Comparison of ENCODE assay signal across 8 mouse cellular contexts in the genomic region with DNA sequence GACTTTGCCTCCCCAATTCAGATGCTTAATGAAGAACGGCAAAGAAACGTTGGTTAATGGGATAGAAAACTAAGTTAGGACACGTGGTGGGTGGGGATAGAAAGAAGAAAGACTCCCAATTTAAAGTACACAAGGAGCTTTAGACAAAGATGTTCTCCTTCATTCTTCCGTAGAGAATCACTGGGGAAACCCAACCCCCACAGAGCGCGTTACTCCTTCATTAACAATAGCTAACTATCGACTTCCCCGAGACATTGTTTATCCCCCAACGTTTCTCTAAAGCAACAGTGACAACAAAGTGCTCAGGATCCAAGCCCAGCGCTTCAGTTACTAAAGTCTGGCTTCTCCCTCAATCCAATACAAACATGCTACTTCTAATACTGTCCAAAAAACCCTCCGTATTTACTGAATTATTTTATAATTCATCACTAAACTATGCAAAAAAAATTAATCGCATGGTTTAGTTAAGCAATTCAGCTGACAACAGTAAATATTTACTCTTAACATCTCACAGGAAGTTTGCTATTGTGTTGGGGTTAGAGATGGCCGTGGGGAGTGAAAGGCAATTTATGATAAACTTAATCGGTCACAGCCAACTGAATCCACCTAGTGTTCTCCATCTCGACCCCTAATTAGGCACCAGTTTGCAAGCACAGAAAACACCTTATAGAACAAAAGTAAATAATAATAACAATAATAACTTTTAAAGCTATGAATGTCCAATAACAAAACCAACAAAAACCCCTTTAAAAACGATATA. TPM values are rescaled to one million over a fixed set of nuclear protein-coding genes. Genes with fewer than 3 reads are reported as not detected.
DNase-seq lines count a peak whose midpoint lies in the region; ATAC-seq lines count a peak whose summit lies in the region.

No protein-coding gene starts in this region.

- no peaks in the 10 kb centered on the region for H3K9me3 ChIP-seq in liver, embryonic 11.5 days (ENCODE audit: control insufficient read depth, low read length)
- no peaks in the 10 kb centered on the region for H3K9me3 ChIP-seq in forebrain, embryonic 10.5 days
- no peaks in the 10 kb centered on the region for H3K9me3 ChIP-seq in limb, embryonic 12.5 days
- H3K9me3 ChIP-seq in stomach, embryonic 14.5 days (ENCODE audit: control insufficient read depth, low read depth, low read length) = no peaks in the 10 kb centered on the region

- peak overlapping the region; percentile 64 for H3K4me2 ChIP-seq in liver, embryonic 11.5 days
- H3K4me2 ChIP-seq in limb, embryonic 12.5 days = peak overlapping the region; percentile 82
- H3K4me2 ChIP-seq in stomach, embryonic 14.5 days (replicated peaks; ENCODE audit: low read depth, low read length) = peak overlapping the region; percentile 80

- H3K27ac ChIP-seq in liver, embryonic 11.5 days (ENCODE audit: low read depth, low read length) = no peak overlapping the region
- peak overlapping the region; percentile 99 for H3K27ac ChIP-seq in forebrain, embryonic 10.5 days
- no peak overlapping the region for H3K27ac ChIP-seq in limb, embryonic 12.5 days
- no peak overlapping the region; the same call in 1 of the 2 replicates for H3K27ac ChIP-seq in stomach, embryonic 14.5 days (ENCODE audit: low read length)

- H3K4me3 ChIP-seq in liver, embryonic 11.5 days (ENCODE audit: low read depth, low read length) = peak overlapping the region; percentile 82
- peak overlapping the region; percentile 97 for H3K4me3 ChIP-seq in forebrain, embryonic 10.5 days
- H3K4me3 ChIP-seq in limb, embryonic 12.5 days (replicated peaks) = peak overlapping the region; percentile 97
- H3K4me3 ChIP-seq in stomach, embryonic 14.5 days (ENCODE audit: low read depth, low read length) = peak overlapping the region; percentile 96

- 4% methylated on average over 16 of the region's 16 CpGs for WGBS in liver, embryonic 11.5 days
- under 1% methylated on average over 16 of the region's 16 CpGs for WGBS in forebrain, embryonic 10.5 days
- WGBS in limb, embryonic 12.5 days = 1% methylated on average over 16 of the region's 16 CpGs
- 1% methylated on average over 16 of the region's 16 CpGs for WGBS in stomach, embryonic 14.5 days

- no peaks in the 10 kb centered on the region for H3K36me3 ChIP-seq in liver, embryonic 11.5 days (ENCODE audit: control insufficient read depth, insufficient read depth, low read length)
- H3K36me3 ChIP-seq in forebrain, embryonic 10.5 days (replicated peaks) = peaks cover 4% of the 10 kb centered on the region; the same call in 1 of the 2 replicates
- peaks cover 4% of the 10 kb centered on the region; the same call in 1 of the 2 replicates for H3K36me3 ChIP-seq in limb, embryonic 12.5 days
- no peaks in the 10 kb centered on the region for H3K36me3 ChIP-seq in stomach, embryonic 14.5 days (ENCODE audit: control insufficient read depth, insufficient read depth, low read length)

- peak; percentile 29 for DNase-seq in liver, embryonic 11.5 days (ENCODE audit: low spot score)
- no peak for DNase-seq in liver
- DNase-seq in forebrain, embryonic 10.5 days (ENCODE audit: extremely low spot score, low spot score) = no peak
- no peak for DNase-seq in yolk sac, embryonic 10.5 days (ENCODE audit: low spot score)
- DNase-seq in gastrocnemius, postnatal 25 days = no peak

- H3K9ac ChIP-seq in liver, embryonic 11.5 days (ENCODE audit: low read depth, low read length) = no peak overlapping the region; the same call in 1 of the 2 replicates
- H3K9ac ChIP-seq in limb, embryonic 12.5 days (replicated peaks) = peak overlapping the region; percentile 58
- H3K9ac ChIP-seq in stomach, embryonic 14.5 days (replicated peaks; ENCODE audit: low read depth, low read length) = peak overlapping the region; percentile 98

- peaks cover 42% of the 10 kb centered on the region for H3K27me3 ChIP-seq in liver, embryonic 11.5 days (replicated peaks; ENCODE audit: control insufficient read depth, insufficient read depth, low read length)
- peaks cover 9% of the 10 kb centered on the region; the same call in 1 of the 2 replicates for H3K27me3 ChIP-seq in forebrain, embryonic 10.5 days (ENCODE audit: poor library complexity, severe bottlenecking)
- no peaks in the 10 kb centered on the region for H3K27me3 ChIP-seq in limb, embryonic 12.5 days
- no peaks in the 10 kb centered on the region for H3K27me3 ChIP-seq in stomach, embryonic 14.5 days (ENCODE audit: control insufficient read depth, insufficient read depth, low read length)

- no peak for ATAC-seq in liver, embryonic 11.5 days (replicated peaks; ENCODE audit: low FRiP score)
- ATAC-seq in limb, embryonic 12.5 days (ENCODE audit: insufficient number of reproducible peaks, insufficient read depth, low FRiP score, low TSS enrichment, low read depth) = no peak
- no peak for ATAC-seq in stomach, embryonic 14.5 days (ENCODE audit: insufficient number of reproducible peaks, insufficient read depth, low FRiP score, low read depth)
- no peak for ATAC-seq in erythroblast, adult 5-6 weeks (replicated peaks; ENCODE audit: low FRiP score, poor library complexity, severe bottlenecking)

- no peaks in the 10 kb centered on the region for H3K4me1 ChIP-seq in liver, embryonic 11.5 days (replicated peaks; ENCODE audit: control insufficient read depth, insufficient read depth, low read length)
- H3K4me1 ChIP-seq in forebrain, embryonic 10.5 days = peaks cover 45% of the 10 kb centered on the region
- peaks cover 22% of the 10 kb centered on the region for H3K4me1 ChIP-seq in limb, embryonic 12.5 days (replicated peaks)
- H3K4me1 ChIP-seq in stomach, embryonic 14.5 days (ENCODE audit: control insufficient read depth, insufficient read depth, low read length) = peaks cover 17% of the 10 kb centered on the region

RNA-seq across cellular contexts. Expression of gene Igf2bp2, which starts 2.5 kb away (rescaled TPM):
- 75.1 and 77.1 TPM in 2 replicates for polyA plus RNA-seq in liver, embryonic 11.5 days (2014; fragmentation: Nextera tagmentation; extraction: Ambion mirVana)
- polyA plus RNA-seq in forebrain, embryonic 10.5 days (2016; fragmentation: Nextera tagmentation; extraction: Ambion mirVana) = 161 and 179 TPM in 2 replicates
- 144 and 157 TPM in 2 replicates for polyA plus RNA-seq in limb, embryonic 12.5 days (2016; fragmentation: Nextera tagmentation; extraction: Ambion mirVana)
- polyA plus RNA-seq in stomach, embryonic 14.5 days (2014; fragmentation: Nextera tagmentation; extraction: Ambion mirVana) = 138 and 146 TPM in 2 replicates
- total RNA-seq in gastrocnemius, postnatal 25 days (2021) = 1 to 10 TPM; 3.5 to 6.5 TPM
- total RNA-seq in erythroblast, adult 5-6 weeks (2015; ENCODE audit: low replicate concordance) = 0.19 and 0.84 TPM in 2 replicates
- 0.09 and 0.42 TPM in 2 replicates for total RNA-seq in erythroblast, adult 5-6 weeks (2017; ENCODE audit: low replicate concordance)
